ENCODE assay signal across 9 mouse cellular contexts in genomic region chr8:123537641-123538040, GRCm38 (mm10). TPM values are rescaled to one million over a fixed set of nuclear protein-coding genes. Genes with fewer than 3 reads are reported as not detected.
DNase-seq lines count a peak whose midpoint lies in the region.
"Had no signal": no experiment of that assay in that cellular context is flagged by ENCODE, and none has a peak within 500 bp of the region (broad histone marks: within the 10 kb centered on the region; RNA-seq: fewer than 3 reads in every experiment).

No protein-coding gene starts in this region.

- peak; percentile 29 to 69 for DNase-seq in adrenal gland, adult (ENCODE audit: inconsistent age in 2 of 2, low spot score in 1 of 2)
- peak; percentile 24 to 58 for DNase-seq in cerebellum, postnatal 10 days
- peak; percentile 23 to 37 for DNase-seq in heart, adult 9 months (ENCODE audit: low spot score in 2 of 2)
- peak; percentile 34 to 37 for DNase-seq in kidney, adult 8-10 months
- peak; percentile 21 for DNase-seq in layer of hippocampus, adult 9-11 months
- DNase-seq in natural killer cell, adult 2 months (ENCODE audit: low spot score in 2 of 2) = peak; percentile 26 to 44
- DNase-seq in testis, postnatal 10 days (ENCODE audit: low spot score) = peak; percentile 61
- peak; percentile 43 for DNase-seq in urinary bladder, adult 2 months (ENCODE audit: low spot score)

RNA-seq across cellular contexts. Expression of gene Gas8, which starts 19.0 kb away (rescaled TPM):
- 19.0 and 20.0 TPM in 2 replicates for polyA plus RNA-seq in urinary bladder, adult 2 months (2012; rRNA removed)

RNA-seq across cellular contexts. Expression of gene Dbndd1, which starts 22.4 kb away (rescaled TPM):
- polyA plus RNA-seq in urinary bladder, adult 2 months (2012; rRNA removed) = 1.0 and 1.1 TPM in 2 replicates
- polyA plus RNA-seq: spleen, adult 2 months had no signal

RNA-seq across cellular contexts. Expression of gene Afg3l1, which starts 59.9 kb away (rescaled TPM):
- polyA plus RNA-seq in urinary bladder, adult 2 months (2012; rRNA removed) = 22.3 and 23.5 TPM in 2 replicates

Comparison
In these comparisons a context has a peak if more than half of its experiments do, and no peak if none do; other contexts are left out.
1. Peak in every context shown above with its lines: DNase-seq.